Mouse (Mus musculus) cerebellum, adult 2 months (tissue): ENCODE data around the gene Ank3.

Experiments used
- CTCF ChIP-seq: fragments of 200-500 bp; IDR thresholded peaks from 2 replicates; pipeline ENCODE4 v1.5.1; 2011; ENCODE audit warnings: low read depth, mild to moderate bottlenecking, control low read depth, low read length, moderate library complexity, borderline replicate concordance; ENCODE audit not compliant: insufficient read depth
- POLR2A ChIP-seq: fragments of 200-500 bp; IDR thresholded peaks from 2 replicates; pipeline ENCODE4 v1.6.1; 2011; ENCODE audit warnings: low read length, control low read depth, borderline replicate concordance; ENCODE audit not compliant: insufficient read depth

- TF ChIP-seq CTCF (no peak), POLR2A (no peak)
These were observed 320.8 kb downstream of the Ank3 start for GRCm38 (mm10) chr10:69719421-69719820.
